Mouse (Mus musculus) regulatory T cell (primary cell): ENCODE results near the gene 1810013L24Rik.

Experiments
- in situ Hi-C: fragments of 300-600 bp; cut with MboI, MseI; formaldehyde crosslinking; loops from one replicate; pipeline ENCODE4 v1.15.1; 2025; ENCODE audit warnings: high pct_unique_total_duplicates

1810013L24Rik gene

GRCm38 (mm10) chr16:8836876-8837275, 7.0 kb downstream of the 1810013L24Rik start:
- in situ Hi-C loops: no loop called here

- in situ Hi-C loops: no loop called here
These were observed 7.7 kb downstream of the 1810013L24Rik start for GRCm38 (mm10) chr16:8837595-8837994.

GRCm38 (mm10) chr16:8838921-8839320, 9.0 kb downstream of the 1810013L24Rik start:
- in situ Hi-C loops: no loop called here

GRCm38 (mm10) chr16:8840557-8840956, 10.7 kb downstream of the 1810013L24Rik start:
- in situ Hi-C loops: no loop called here

- in situ Hi-C loops: no loop called here
These were observed 13.1 kb downstream of the 1810013L24Rik start for GRCm38 (mm10) chr16:8842962-8843361.

GRCm38 (mm10) chr16:8843580-8844175, 13.8 kb downstream of the 1810013L24Rik start:
- in situ Hi-C loops: no loop called here

- in situ Hi-C loops: no loop called here
These were observed 16.1 kb downstream of the 1810013L24Rik start for GRCm38 (mm10) chr16:8845986-8846385.

GRCm38 (mm10) chr16:8848309-8849068, 18.6 kb downstream of the 1810013L24Rik start:
- in situ Hi-C loops: no loop called here

- in situ Hi-C loops: loop anchor here (25.0 kb wide), 1 partner anchor 363 kb away; no protein-coding TSS in a partner anchor
These were observed 20.0 kb downstream of the 1810013L24Rik start for GRCm38 (mm10) chr16:8849929-8850328.

- in situ Hi-C loops: loop anchor here (25.0 kb wide), 1 partner anchor 368 kb away; no protein-coding TSS in a partner anchor
These were observed 25.2 kb downstream of the 1810013L24Rik start for GRCm38 (mm10) chr16:8855143-8855542.

- in situ Hi-C loops: loop anchor here (25.0 kb wide), 1 partner anchor 370 kb away; no protein-coding TSS in a partner anchor
These were observed 26.9 kb downstream of the 1810013L24Rik start for GRCm38 (mm10) chr16:8856820-8857219.

- in situ Hi-C loops: loop anchor here (25.0 kb wide), 1 partner anchor 375 kb away; no protein-coding TSS in a partner anchor
These were observed 32.6 kb downstream of the 1810013L24Rik start for GRCm38 (mm10) chr16:8862336-8862987.

- in situ Hi-C loops: loop anchor here (25.0 kb wide), 1 partner anchor 377 kb away; no protein-coding TSS in a partner anchor
These were observed 34.3 kb downstream of the 1810013L24Rik start for GRCm38 (mm10) chr16:8864223-8864631.

GRCm38 (mm10) chr16:8867406-8867955, 37.6 kb downstream of the 1810013L24Rik start:
- in situ Hi-C loops: loop anchor here (25.0 kb wide), 1 partner anchor 380 kb away; no protein-coding TSS in a partner anchor

- in situ Hi-C loops: loop anchor here (25.0 kb wide), 1 partner anchor 381 kb away; no protein-coding TSS in a partner anchor
These were observed 38.6 kb downstream of the 1810013L24Rik start for GRCm38 (mm10) chr16:8868506-8868905.

GRCm38 (mm10) chr16:8869715-8870114, 39.8 kb downstream of the 1810013L24Rik start:
- in situ Hi-C loops: loop anchor here (5.0 to 25.0 kb wide), 2 partner anchors 82 to 382 kb away; no protein-coding TSS in a partner anchor

GRCm38 (mm10) chr16:8871376-8871775, 41.5 kb downstream of the 1810013L24Rik start:
- in situ Hi-C loops: loop anchor here (5.0 to 25.0 kb wide), 2 partner anchors 84 to 384 kb away; no protein-coding TSS in a partner anchor

- in situ Hi-C loops: loop anchor here (5.0 to 25.0 kb wide), 2 partner anchors 85 to 385 kb away; no protein-coding TSS in a partner anchor
These were observed 42.1 kb downstream of the 1810013L24Rik start for GRCm38 (mm10) chr16:8872019-8872418.

GRCm38 (mm10) chr16:8872486-8872885, 42.6 kb downstream of the 1810013L24Rik start:
- in situ Hi-C loops: loop anchor here (5.0 to 25.0 kb wide), 2 partner anchors 85 to 385 kb away; no protein-coding TSS in a partner anchor

- in situ Hi-C loops: no loop called here
These were observed 50.2 kb downstream of the 1810013L24Rik start for GRCm38 (mm10) chr16:8880076-8880475.

- in situ Hi-C loops: no loop called here
These were observed 53.9 kb downstream of the 1810013L24Rik start for GRCm38 (mm10) chr16:8883674-8884241.
